Mouse (Mus musculus) spleen, adult 2 months (tissue): ENCODE measurements around the gene Tnfsf18.

Experiments
- CTCF ChIP-seq: fragments of 200-500 bp; IDR thresholded peaks from 2 replicates; pipeline ENCODE4 v1.5.1; 2011; ENCODE audit warnings: mild to moderate bottlenecking, inconsistent platforms; ENCODE audit not compliant: insufficient read depth, insufficient read length, insufficient replicate concordance; ENCODE audit errors: extremely low read depth
- POLR2A ChIP-seq: fragments of 200-500 bp; IDR thresholded peaks from 2 replicates; pipeline ENCODE4 v1.6.1; 2011; ENCODE audit warnings: low read depth, low read length, inconsistent platforms

DNA sequence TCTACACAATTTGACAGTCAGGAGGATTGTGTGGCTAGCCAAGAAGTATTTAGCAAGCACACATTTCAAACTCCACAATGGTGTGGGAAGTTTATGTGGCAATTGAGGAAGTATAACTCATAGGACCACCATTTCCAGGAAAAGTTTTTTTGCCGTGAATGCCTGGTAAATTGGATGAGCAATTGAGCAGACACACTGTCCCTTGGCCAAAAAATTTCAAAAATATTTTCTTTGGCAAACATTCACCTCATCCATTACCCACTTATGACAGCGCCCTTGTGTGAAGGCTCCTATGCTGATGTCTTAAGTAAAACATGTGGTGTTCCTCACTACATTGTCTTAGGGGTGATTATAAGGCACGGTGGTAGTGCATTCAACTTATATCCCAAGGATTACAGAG, 17.2 kb upstream of the Tnfsf18 start:
- TF ChIP-seq POLR2A (no peak), CTCF (no peak)
